Mouse (Mus musculus): ENCODE measurements at regions not wholly inside any gene's neighbourhood (a gene's known extent, or its start where the extent isn't known, plus 50 kb on each side); places are given as distances from the start of the nearest gene placed in this dataset.

DNA sequence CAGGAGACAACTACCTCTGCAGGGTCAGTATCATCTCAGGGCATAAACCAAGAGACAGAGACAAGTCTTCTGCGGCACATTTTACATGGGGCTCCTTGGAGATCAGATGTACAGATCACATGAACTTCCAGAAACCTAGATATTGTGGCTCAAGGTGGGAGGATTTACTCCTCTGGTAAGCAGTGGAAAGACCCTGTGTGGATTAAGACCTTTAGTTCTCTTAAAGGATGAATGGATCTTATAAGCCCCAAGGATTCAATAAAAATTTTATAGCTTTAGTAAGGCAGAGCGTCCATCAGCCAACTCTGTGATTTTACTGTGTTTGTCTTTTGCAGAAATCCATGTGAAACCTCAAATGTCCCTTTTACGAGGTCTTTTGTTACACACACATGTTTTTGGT is 213.8 kb upstream of the Fbxl7 start:
- TF ChIP-seq POLR2A (IDR thresholded peaks at IDR 0.05; ENCODE audit: extremely low read depth, insufficient read depth, low read length), result no peak
- TF ChIP-seq CTCF (IDR thresholded peaks at IDR 0.05; ENCODE audit: low read depth, low read length), result no peak
